Mouse (Mus musculus) hindbrain, embryonic 14.5 days (tissue): ENCODE results near the gene Dnajc30. TPM values are rescaled to one million over a fixed set of nuclear protein-coding genes. Genes with fewer than 3 reads are reported as not detected.
"Not testable (repeated sequence)": the region's sequence is repeated elsewhere in the genome, so short reads cannot be mapped to it uniquely, and the experiment has no call there.

Experiments used
- ATAC-seq: fragments of 200-750 bp; cut with Nextera tagmentation; 2 replicates; pipeline ENCODE4 v1.8.0; 2017; ENCODE audit warnings: moderate number of reproducible peaks, mild to moderate bottlenecking, moderate TSS enrichment, moderate library complexity; ENCODE audit not compliant: low FRiP score
- DNase-seq: peaks from one replicate; pipeline ENCODE4 v3.0.0-alpha.2; 2015; ENCODE audit warnings: low spot score
- H3K27ac ChIP-seq: fragments of 300-500 bp; sonication (generic); 2 replicates; pipeline ENCODE4 v1.5.1; 2014; ENCODE audit warnings: mild to moderate bottlenecking, moderate library complexity
- H3K27me3 ChIP-seq: fragments of 300-500 bp; sonication (generic); 2 replicates; pipeline ENCODE4 v1.6.1; 2014; ENCODE audit warnings: mild to moderate bottlenecking, low read length, mixed read lengths; ENCODE audit not compliant: control insufficient read depth, insufficient read depth
- H3K36me3 ChIP-seq: fragments of 300-500 bp; sonication (generic); replicated peaks from 2 replicates; pipeline ENCODE4 v1.6.1; 2014; ENCODE audit not compliant: control insufficient read depth, insufficient read depth
- H3K4me1 ChIP-seq: fragments of 300-500 bp; sonication (generic); replicated peaks from 2 replicates; pipeline ENCODE4 v1.6.1; 2014; ENCODE audit warnings: antibody characterized with exemption, low read length, mixed read lengths; ENCODE audit not compliant: control insufficient read depth, insufficient read depth
- H3K4me2 ChIP-seq: fragments of 300-500 bp; sonication (generic); replicated peaks from 2 replicates; pipeline ENCODE4 v1.6.1; 2014; ENCODE audit warnings: mild to moderate bottlenecking, moderate library complexity
- H3K4me3 ChIP-seq: fragments of 300-500 bp; sonication (generic); replicated peaks from 2 replicates; pipeline ENCODE4 v1.5.1; 2014; ENCODE audit warnings: mild to moderate bottlenecking, low read length
- H3K9ac ChIP-seq: fragments of 300-500 bp; sonication (generic); 2 replicates; pipeline ENCODE4 v1.6.1; 2014
- H3K9me3 ChIP-seq: fragments of 300-500 bp; sonication (generic); 2 replicates; pipeline ENCODE4 v1.6.1; 2016; ENCODE audit warnings: low read length; ENCODE audit not compliant: control insufficient read depth
- WGBS: fragments of 180-500 bp; shearing (Covaris S2); extraction: QIAGEN DNeasy Blood & Tissue Kit; methylation state at CpG from one replicate; pipeline ENCODE4 v1.1.7; 2014; 5-methylcytosine and 5-hydroxymethylcytosine counted together
- polyA plus RNA-seq: library from polyadenylated mRNA; unstranded; fragments of >200 nt; fragmentation: Nextera tagmentation; extraction: Ambion mirVana; gene quantifications from 2 replicates; pipeline ENCODE4 v1.2.1, GENCODE M21; 2014

Gene Dnajc30
- polyA plus RNA-seq, 1 experiment from 2014 or later: 43.0 TPM

DNA sequence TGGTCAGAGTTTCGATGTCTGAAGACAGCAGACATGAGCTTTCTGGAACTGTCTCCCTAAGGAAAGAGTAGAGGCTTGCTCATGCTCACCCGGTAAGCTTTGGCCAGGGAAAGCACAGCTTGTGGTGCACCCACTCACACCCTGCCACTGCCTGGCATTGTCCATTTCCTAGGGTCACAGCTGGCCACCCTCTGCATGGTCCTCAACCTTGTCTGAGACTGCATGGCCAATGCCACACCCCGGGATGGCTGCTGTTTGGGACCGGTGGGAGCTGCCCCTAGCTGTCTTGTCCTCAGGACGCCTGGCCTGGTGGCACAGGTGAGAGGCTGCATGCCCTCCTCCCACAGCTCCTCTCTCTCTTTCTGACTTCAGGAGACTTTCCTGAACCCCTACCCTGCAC lies 15.5 kb upstream of the Dnajc30 start:
- no peak overlapping the region for H3K27ac ChIP-seq
- WGBS: 92% methylated on average over 5 of the region's 5 CpGs
- H3K36me3 ChIP-seq: peaks cover 58% of the 10 kb centered on the region

DNA sequence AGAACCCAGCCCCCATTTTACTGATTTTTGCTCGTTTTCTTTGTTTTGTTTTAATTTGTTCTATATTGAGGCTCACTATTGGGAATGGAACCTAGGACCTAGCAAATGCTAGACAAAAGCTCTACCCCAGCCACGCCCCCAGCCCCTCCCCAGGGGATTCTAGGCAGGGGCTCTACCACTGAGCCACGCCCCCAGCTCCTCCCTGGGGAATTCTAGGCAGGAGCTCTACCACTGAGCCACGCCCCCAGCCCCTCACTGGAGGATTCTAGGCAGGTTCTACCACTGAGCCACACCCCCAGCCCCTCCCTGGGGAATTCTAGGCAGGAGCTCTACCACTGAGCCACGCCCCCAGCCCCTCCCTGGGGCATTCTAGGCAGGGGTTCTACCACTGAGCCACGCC lies 14.7 kb upstream of the Dnajc30 start:
- H3K4me3 ChIP-seq, H3K27ac ChIP-seq, H3K9ac ChIP-seq, H3K4me1 ChIP-seq, H3K27me3 ChIP-seq, H3K4me2 ChIP-seq, DNase-seq, H3K9me3 ChIP-seq, ATAC-seq: not testable (repeated sequence)
- 96% methylated on average over 6 of the region's 6 CpGs for WGBS
- peaks cover 63% of the 10 kb centered on the region for H3K36me3 ChIP-seq

More for the DNA sequence above, 15.5 kb upstream of the Dnajc30 start:
- ATAC-seq: no peak
- no peak for DNase-seq
- no peaks in the 10 kb centered on the region for H3K9me3 ChIP-seq
- H3K4me3 ChIP-seq: no peak overlapping the region
- no peaks in the 10 kb centered on the region for H3K4me1 ChIP-seq
- H3K4me2 ChIP-seq: no peak overlapping the region
- H3K27me3 ChIP-seq: no peaks in the 10 kb centered on the region
- no peak overlapping the region for H3K9ac ChIP-seq

DNA sequence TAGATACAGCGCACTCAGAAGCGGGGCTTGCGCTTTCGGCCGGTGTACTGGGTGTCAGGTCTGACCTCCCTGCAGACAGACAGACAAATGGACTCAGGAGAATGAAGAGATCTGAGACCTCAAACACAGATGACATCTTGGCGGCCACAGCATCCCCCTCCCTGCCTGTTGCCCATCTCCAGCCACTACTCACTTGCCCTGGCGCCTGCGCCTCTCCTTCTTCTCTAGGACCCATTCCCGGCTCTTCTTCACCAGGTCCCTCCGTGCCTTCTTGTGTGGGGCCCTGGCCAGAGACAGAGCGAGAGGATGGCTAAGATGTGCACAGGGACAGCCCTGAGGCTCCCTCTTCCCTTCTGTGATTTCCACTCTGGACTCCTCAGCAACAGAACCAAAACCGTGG lies 10.6 kb upstream of the Dnajc30 start:
- Histone ChIP-seq H3K9me3 (no peaks in the 10 kb centered on the region), H3K4me3 (no peak overlapping the region), H3K4me2 (no peak overlapping the region), H3K36me3 (peaks cover 74% of the 10 kb centered on the region), H3K27me3 (no peaks in the 10 kb centered on the region), H3K4me1 (no peaks in the 10 kb centered on the region), H3K9ac (no peak overlapping the region), H3K27ac (no peak overlapping the region)
- ATAC-seq (no peak), DNase-seq (no peak)
- WGBS: 97% methylated on average over 12 of the region's 12 CpGs

DNA sequence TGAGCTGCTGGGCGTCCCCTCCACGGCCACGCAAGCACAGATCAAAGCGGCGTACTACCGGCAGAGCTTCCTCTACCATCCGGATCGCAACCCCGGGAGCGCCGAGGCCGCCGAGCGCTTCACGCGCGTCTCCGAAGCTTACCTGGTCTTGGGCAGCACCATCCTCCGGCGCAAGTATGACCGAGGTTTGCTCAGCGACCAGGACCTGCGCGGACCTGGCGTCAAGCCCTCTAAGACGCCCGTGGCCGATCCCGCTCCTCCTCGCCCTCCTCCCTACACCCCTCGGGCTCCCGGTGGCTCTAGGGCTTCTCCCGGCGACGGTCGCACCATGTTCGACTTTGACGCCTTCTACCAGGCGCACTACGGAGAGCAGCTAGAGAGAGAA lies 372 bp downstream of the Dnajc30 start:
- Histone ChIP-seq H3K27me3 (no peaks in the 10 kb centered on the region), H3K4me1 (peaks cover 24% of the 10 kb centered on the region), H3K4me2 (peak overlapping the region; percentile 94), H3K9me3 (no peaks in the 10 kb centered on the region), H3K4me3 (peak overlapping the region; percentile 96), H3K36me3 (peaks cover 37% of the 10 kb centered on the region), H3K9ac (peak overlapping the region; percentile 76), H3K27ac (peak overlapping the region; percentile 51)
- DNase-seq: no peak
- WGBS: 1% methylated on average over 37 of the region's 40 CpGs
- ATAC-seq: peak; percentile 22; the same call in 1 of the 2 replicates

DNA sequence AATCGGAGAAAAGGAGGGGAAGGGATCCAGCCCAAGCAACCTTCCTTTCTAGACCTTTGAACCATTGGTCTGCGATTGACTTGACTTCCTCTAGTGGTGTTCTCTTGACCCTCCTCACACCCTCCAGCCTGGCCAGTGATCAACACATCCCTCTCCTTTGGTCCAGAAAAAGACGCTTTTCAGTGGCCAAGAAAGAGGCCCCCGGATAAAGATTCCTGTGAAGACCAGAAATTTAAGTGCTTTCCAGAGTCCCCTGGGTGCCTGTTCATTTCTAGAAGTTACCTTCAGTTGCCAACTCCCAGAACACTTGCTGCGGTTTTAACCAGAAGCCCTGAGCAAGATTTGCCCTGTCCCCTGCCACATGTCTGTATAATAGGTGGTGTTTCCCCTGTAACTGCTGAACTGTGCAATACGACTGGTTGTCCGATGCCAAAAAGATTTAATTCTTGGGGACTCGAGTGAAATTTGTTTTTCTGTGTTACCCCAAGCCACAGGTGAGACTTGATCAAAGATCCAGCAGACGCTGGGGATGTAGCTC lies 976 bp downstream of the Dnajc30 start, which contains the start of gene Bud23:
Gene Bud23 (minus strand): TSS at position 51 of the 538 bp plus-strand sequence.
- not testable (repeated sequence) for DNase-seq, H3K9me3 ChIP-seq, H3K27me3 ChIP-seq, ATAC-seq
- Histone ChIP-seq H3K4me2 (peak within 1 kb of the TSS; percentile 94), H3K4me3 (peak within 1 kb of the TSS; percentile 96), H3K4me1 (peaks cover 24% of the 10 kb centered on the region), H3K9ac (peak within 1 kb of the TSS; percentile 76), H3K36me3 (peaks cover 31% of the 10 kb centered on the region), H3K27ac (peak within 1 kb of the TSS; percentile 51)
- 76% methylated on average over 9 of the region's 9 CpGs for WGBS

DNA sequence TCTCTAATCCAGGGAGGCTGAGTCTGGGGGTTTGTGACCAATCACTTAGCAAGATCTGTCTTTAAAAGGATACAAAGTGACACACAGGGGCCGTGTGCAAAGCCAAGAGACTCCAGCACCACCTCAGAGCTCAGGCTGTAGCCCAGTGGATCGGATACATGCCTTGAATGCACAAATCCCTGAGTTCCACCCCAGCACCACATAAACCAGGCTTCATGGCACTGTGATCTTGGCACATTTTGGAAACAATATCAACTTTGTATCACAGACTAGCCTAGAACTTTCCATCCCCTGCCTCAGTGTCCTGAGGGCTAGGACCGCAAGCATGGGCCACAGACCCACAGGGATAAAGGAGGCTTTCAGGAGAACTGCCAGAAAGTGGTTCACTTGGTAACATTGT lies 2.0 kb downstream of the Dnajc30 start:
- Histone ChIP-seq H3K9ac (no peak overlapping the region), H3K27ac (no peak overlapping the region), H3K9me3 (no peaks in the 10 kb centered on the region), H3K4me2 (peak overlapping the region; percentile 94; the same call in 1 of the 2 replicates), H3K4me3 (no peak overlapping the region), H3K27me3 (no peaks in the 10 kb centered on the region), H3K4me1 (peaks cover 24% of the 10 kb centered on the region), H3K36me3 (peaks cover 23% of the 10 kb centered on the region)
- DNase-seq: no peak
- WGBS: 91% methylated on average over 3 of the region's 3 CpGs
- no peak for ATAC-seq

DNA sequence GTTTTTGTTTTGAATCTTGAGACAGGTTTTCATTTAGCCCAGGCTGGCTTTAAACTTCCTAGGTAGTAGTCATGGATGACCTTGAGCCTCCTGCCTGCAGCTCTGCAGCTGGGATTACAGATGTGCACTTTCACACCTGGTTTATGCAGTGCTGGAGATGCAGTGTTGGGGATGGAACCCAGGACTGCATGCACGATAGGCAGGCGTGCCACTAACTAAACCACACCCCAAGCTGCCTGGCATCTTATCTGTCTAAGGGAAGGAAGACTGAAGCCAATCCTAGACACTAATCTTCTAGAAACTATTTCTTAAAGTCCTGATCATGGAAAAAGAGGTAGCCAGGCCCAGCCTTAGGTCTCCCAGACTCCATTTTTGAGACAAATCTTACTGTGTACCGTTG lies 6.4 kb downstream of the Dnajc30 start:
- DNase-seq (no peak), ATAC-seq (no peak)
- Histone ChIP-seq H3K4me2 (no peak overlapping the region), H3K27ac (no peak overlapping the region), H3K4me3 (no peak overlapping the region), H3K9ac (no peak overlapping the region), H3K4me1 (peaks cover 20% of the 10 kb centered on the region), H3K36me3 (peaks cover 60% of the 10 kb centered on the region), H3K27me3 (no peaks in the 10 kb centered on the region), H3K9me3 (no peaks in the 10 kb centered on the region)
- WGBS: 87% methylated on average over 3 of the region's 3 CpGs

DNA sequence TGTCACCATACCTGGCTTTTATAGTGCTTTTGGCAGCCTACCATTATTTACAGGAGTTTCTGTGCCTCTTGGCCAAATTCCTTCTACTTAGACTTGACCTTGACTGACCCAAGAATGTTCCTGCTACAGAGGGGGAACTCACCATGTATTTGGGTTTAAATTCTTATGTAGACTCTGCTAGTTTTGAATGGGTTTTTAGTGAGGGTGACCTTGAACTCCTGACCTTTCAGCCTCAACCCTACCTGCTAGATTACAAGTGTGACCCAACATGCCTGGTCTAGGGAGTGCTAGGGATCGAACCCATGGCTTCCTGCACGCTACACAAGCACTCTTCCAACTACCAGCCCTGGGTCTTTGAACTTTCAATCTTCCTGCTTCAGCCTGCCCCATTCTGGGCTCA lies 8.1 kb downstream of the Dnajc30 start:
- 92% methylated on average over 2 of the region's 2 CpGs for WGBS
- Histone ChIP-seq H3K27me3 (no peaks in the 10 kb centered on the region), H3K9me3 (no peaks in the 10 kb centered on the region), H3K27ac (no peak overlapping the region), H3K4me2 (no peak overlapping the region), H3K9ac (no peak overlapping the region), H3K4me1 (peaks cover 21% of the 10 kb centered on the region), H3K36me3 (peaks cover 64% of the 10 kb centered on the region), H3K4me3 (no peak overlapping the region)
- DNase-seq (no peak), ATAC-seq (no peak)

DNA sequence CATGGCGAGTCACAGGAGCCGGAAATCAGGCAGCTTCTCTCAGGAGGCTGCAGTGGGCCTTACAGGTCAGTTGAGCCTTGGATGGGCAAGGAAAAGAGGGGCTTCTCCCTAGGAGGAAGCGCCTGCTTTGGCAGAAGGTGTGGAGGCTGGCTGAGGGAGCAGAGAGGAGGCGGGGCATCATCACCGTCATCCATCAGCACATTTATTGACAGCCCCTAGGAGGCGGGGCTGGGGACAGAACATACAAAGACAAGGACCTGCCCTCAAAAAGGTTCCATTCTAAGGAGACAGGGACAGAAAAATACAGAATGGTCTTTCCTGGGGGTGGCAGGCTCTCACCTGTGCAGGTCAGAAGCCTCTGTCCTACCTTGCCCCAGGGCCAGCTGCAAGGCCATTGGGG lies 8.7 kb downstream of the Dnajc30 start:
- 65% methylated on average over 6 of the region's 6 CpGs for WGBS
- Histone ChIP-seq H3K36me3 (peaks cover 64% of the 10 kb centered on the region), H3K9ac (no peak overlapping the region), H3K9me3 (no peaks in the 10 kb centered on the region), H3K27me3 (no peaks in the 10 kb centered on the region), H3K4me2 (no peak overlapping the region), H3K27ac (no peak overlapping the region), H3K4me3 (no peak overlapping the region), H3K4me1 (peaks cover 22% of the 10 kb centered on the region)
- DNase-seq: no peak
- ATAC-seq: no peak
